Mouse (Mus musculus) spleen, adult 2 months (tissue): ENCODE results near the gene Cct5.

ENCODE experiments used
- CTCF ChIP-seq: fragments of 200-500 bp; IDR thresholded peaks from 2 replicates; pipeline ENCODE4 v1.5.1; 2011; ENCODE audit warnings: mild to moderate bottlenecking, inconsistent platforms; ENCODE audit not compliant: insufficient read depth, insufficient read length, insufficient replicate concordance; ENCODE audit errors: extremely low read depth
- POLR2A ChIP-seq: fragments of 200-500 bp; IDR thresholded peaks from 2 replicates; pipeline ENCODE4 v1.6.1; 2011; ENCODE audit warnings: low read depth, low read length, inconsistent platforms

DNA sequence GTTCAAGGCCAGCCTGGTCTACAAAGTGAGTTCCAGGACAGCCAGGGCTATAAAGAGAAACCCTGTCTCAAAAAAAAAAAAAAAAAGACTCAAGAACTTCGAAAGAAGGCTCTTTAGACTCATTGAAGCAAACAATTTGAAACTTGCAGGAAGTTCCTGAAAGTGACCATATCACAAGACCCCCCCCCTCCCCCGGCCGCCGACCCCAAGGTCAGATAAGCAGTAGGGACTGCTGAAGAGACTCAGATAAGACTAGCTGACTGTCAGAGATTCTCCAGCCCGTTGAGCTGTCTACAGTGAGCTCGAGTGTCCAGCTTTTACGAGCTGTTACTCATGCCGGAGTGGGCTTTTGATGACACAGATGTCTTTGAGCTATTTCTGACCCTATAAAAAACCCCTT lies 38.8 kb downstream of the Cct5 start:
- TF ChIP-seq CTCF (no peak), POLR2A (no peak)
